Mouse (Mus musculus) liver, embryonic 14.5 days (tissue): ENCODE results near the gene Aifm3.

Experiments
- CTCF ChIP-seq: IDR thresholded peaks from 2 replicates; pipeline ENCODE4 v1.5.1; 2016; ENCODE audit warnings: antibody characterized with exemption, low read depth, control low read depth
- EP300 ChIP-seq: IDR thresholded peaks from 2 replicates; pipeline ENCODE4 v1.6.1; 2016; ENCODE audit warnings: antibody characterized with exemption, low read depth

GRCm38 (mm10) chr16:17524156-17524555 lies 34.7 kb downstream of the Aifm3 start:
- TF ChIP-seq EP300 (no peak), CTCF (no peak)
